Mouse (Mus musculus) embryo, embryonic 10.5 days (tissue): ENCODE results near the gene Tenm1.

Experiments used
- DNase-seq: peaks from one replicate; pipeline ENCODE4 v3.0.0-alpha.2; 2015; ENCODE audit warnings: low spot score

Gene Tenm1

DNA sequence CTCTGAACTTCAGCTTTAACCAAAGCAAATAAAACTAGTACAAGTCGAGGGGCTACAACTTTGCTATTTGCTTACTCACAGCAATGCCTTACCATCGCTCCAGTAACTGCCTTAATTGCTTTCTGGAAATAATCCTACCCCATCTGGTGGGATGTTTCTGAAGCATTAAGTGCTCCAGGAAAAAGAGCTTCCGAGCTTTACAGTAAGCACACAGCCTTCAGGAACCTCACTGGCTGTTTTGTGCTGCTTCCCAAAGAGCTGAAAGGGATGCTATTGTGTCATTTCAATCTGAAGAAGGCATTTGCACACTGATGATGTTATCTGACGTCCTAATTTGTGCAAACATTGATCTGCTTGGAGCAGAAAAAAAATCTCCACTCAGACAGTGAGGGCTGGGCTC lies 647.4 kb downstream of the Tenm1 start:
- DNase-seq: no peak

DNA sequence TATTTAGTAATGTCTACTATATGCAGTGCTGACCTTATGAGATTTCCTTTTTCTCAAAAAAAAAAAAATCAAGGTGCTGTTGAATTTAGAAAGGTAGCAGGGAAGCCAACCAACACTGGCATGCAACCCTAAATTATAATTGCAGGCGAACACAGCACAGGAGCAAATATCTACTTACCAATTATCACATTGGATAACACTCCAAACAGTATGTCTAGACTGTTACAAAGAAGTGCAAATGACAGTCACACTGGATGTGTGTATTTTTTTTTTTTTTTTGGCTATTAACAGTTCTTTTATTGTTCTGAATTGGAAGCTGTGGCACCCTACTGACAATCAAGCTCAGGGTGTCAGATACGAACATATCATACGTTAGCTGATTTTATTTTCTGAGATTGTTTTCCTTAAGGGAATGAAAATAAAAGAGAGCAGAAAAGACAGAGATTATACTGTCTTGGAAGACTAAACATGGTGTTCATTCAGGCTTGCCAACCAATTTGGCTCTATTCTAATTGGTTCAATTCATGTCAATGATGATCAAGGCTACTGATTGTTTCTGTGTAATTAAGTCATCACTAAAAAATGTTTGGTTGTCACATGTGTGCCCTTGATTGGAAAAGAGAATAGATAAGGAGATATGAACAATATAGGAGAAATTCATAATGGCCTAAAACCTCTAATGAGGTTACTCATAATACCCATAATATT lies 710.7 kb downstream of the Tenm1 start:
- DNase-seq: no peak

- no peak for DNase-seq
These were observed 728.6 kb downstream of the Tenm1 start for GRCm38 (mm10) chrX:42700291-42700690.

DNA sequence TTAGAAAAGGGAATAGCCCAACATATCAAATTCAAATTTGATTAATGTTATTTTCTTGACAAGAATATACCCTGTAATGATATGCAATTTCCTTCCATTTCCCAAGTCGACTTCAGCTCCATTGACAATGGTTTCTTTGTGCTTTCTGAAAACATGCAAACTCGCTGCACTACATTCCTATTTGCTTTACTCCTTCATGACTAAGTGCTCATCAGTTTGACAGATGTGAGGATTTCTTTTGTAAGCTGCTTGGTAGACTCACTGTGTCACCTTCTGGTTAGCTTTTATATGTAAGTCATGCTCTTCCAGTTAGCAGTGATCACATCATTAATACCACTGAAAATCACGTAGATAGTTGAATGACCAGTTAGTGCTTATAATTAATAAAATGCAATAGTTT lies 781.8 kb downstream of the Tenm1 start:
- no peak for DNase-seq

- DNase-seq: no peak
These were observed 848.4 kb downstream of the Tenm1 start for GRCm38 (mm10) chrX:42580521-42580920.

DNA sequence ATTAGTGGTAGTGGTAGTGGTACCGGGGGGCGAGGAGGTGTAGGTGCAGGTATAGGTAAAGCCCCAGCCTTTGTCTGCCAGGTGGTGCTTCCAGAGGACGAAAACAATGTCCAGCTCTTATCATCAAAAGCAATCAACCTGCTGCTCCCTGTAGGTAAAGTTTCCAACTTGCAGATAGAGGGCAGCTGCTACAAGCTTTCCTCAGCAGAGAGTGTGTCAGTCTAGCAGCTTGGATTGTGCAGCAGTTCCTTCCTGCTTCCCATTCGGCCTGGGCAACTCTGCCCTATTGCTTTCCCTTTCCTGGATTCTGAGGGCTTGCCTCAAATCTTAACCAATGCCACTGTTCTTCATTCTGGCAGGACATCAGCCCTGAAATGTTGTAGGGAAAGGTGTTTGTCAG lies 870.2 kb downstream of the Tenm1 start:
- DNase-seq: no peak

GRCm38 (mm10) chrX:42557284-42557683 lies 871.6 kb downstream of the Tenm1 start:
- DNase-seq: peak; percentile 77

GRCm38 (mm10) chrX:42548513-42548912 lies 880.4 kb downstream of the Tenm1 start:
- no peak for DNase-seq

- DNase-seq: no peak
These were observed 883.9 kb downstream of the Tenm1 start for GRCm38 (mm10) chrX:42545076-42545475.

DNA sequence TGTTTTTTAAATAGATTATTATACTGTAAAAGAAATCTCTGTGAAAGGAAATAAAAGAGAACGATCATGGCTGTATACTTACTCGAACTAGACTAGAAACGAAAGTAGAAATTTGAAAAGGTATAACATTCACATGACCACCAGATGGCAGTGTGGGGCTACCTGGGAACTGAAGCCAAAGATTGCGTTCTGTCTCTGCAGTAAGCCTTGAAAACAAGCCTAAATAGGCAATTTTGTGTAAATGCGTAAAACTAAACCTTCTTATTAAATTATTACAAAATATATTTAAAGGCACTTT lies 888.2 kb downstream of the Tenm1 start:
- peak; percentile 81 for DNase-seq

DNA sequence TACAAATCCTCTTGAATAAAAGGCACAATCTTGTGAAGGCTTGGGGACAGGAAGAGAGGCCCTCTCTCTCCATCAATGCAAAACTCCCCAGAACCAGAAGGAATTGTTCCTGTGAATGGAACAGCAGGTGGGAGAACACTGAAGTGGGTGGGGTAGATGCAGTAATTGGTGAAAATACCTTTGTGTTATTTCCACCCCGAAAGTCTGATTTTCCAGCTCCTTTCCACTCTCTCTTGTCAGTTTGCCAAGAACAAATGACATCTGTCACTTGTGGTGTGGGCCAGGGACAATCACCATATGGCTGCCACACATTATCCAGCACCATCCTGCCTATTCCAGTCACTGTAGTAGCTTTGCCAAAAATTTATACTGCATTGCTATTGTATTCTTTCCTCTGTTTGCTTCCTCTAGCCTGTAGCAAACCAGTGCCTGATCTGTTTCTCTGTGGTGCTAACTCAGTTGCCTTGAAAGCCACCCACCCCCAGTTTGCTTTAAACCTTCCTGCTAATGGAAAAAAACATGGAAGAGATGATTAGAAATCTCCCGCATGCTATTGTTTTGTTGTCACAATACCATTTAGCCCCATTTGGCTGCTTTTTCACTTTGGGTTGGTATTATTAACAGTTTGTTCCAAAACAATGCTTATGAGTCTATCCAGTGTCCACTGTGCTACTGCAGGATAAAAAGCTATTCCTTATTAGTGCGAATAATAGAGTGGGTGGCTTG lies 888.7 kb downstream of the Tenm1 start:
- DNase-seq: peak; percentile 1

DNA sequence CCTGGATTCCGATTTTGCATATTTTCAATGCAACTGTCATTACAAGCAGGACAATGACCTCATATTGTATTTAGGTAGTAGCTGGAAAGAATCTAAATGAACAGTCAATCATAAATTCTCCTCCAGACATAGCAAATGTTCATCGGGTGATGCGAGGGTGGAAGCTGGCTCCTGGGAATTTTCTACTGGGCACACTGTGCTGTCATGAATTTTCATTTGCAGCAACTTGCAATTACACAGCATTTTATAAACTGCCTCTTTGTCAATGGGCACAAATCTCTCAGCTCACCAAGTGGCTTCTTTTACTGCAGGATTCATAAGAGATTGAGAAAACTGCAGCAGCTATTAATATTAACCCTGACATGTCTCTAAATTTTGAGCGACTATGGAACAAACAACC lies 898.2 kb downstream of the Tenm1 start:
- DNase-seq: no peak

DNA sequence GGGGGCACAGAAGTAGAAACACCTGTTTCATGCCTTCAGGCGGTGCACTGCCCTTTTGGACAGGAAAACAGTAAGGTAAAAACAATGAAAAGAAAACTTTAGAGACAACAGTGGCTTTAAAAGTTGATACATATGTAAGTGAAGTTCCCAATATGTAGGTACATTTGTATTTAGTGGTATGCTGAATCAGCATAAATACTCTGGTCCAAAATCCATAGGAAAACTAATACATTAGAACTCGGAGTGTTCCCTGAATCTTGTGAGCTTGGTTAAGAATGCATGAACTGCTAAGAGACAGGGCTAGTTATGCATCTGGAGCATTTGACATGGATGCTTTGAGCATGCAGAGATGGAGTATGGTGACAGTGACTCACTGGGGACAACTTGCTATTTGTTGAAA lies 906.1 kb downstream of the Tenm1 start:
- DNase-seq: no peak

DNA sequence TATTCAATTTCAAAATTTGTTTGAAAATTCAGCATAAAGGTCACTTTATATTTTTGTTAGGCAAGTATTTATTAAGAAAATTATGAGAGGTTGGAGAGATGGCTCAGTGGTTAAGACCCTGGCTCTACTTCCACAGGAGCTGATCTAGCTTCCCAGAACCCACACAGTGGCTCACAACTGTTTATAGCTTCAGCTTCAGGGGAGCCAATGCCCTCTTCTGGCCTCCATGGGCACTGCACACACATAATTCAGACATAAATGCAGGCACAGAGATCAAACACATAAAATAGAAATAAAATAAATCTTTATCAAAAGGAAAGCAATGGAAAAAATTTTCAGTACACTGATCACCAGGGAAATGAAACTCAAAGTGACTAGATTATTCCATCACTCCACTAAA lies 916.4 kb downstream of the Tenm1 start:
- peak; percentile 22 for DNase-seq

- DNase-seq: no peak
These were observed 917.8 kb downstream of the Tenm1 start for GRCm38 (mm10) chrX:42511105-42511504.

GRCm38 (mm10) chrX:42502291-42503043 lies 926.5 kb downstream of the Tenm1 start, which contains the start of gene Sh2d1a:
Sh2d1a (plus strand) TSS chrX:42502453.
- DNase-seq: no peak

GRCm38 (mm10) chrX:42500538-42500937 lies 928.4 kb downstream of the Tenm1 start:
- no peak for DNase-seq

GRCm38 (mm10) chrX:42490336-42490735 lies 938.6 kb downstream of the Tenm1 start:
- no peak for DNase-seq

DNA sequence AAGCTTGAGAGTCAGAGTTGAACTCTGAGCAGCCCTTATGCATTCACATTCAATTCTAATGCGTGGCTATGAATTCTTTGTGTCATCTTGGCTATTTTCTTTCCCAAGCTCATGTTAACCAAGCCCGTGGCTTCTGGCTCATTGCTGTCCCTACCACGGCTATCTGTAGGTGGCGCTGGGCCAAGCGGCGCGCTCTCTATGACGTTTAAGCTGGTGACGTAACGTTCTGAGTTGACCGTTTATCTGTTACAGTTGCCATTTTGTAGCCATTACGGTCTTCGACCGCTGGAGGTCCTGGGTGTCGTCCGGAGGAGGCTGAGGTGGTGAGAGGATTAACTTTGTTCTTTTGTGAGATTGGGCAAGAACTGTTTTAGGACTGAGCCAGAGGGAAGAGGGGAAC lies 939.5 kb downstream of the Tenm1 start, which contains the start of gene Tex13c2:
Gene Tex13c2, plus strand, starts transcription at position 246 of the 400 bp plus-strand sequence.
- DNase-seq: no peak
